Mouse (Mus musculus): ENCODE data around the gene Csf2rb.
"Not testable (repeated sequence)": the region's sequence is repeated elsewhere in the genome, so short reads cannot be mapped to it uniquely, and the experiment has no call there.

The Csf2rb gene

DNA sequence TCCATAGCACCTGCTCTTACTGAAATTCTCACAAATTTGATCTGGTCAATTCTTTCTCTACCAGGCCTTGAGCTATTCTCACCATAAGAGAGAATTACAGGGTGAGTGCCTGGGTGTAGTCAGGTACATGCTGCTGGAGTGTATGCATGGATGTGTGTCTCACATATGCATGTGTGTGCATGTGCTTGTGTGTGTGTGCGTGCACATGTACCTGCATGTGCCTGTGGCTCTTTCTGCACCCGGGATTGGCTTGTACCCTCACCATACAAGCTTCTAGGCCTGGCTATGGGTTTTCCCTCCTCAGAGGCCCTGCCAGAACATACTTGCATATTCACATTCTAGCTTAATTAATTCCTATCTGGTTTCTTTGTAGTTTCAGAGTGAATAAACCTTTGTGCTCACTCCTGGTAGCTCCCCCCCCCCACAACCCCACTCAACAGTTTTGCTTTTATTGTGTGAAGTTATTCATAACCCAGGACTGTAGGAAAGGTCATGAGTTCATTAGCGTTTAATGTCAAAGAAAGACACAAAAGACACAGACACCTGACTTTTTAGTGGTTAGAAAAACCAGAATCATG is 3.1 kb downstream of the Csf2rb start:
- DNase-seq, result no peak

DNA sequence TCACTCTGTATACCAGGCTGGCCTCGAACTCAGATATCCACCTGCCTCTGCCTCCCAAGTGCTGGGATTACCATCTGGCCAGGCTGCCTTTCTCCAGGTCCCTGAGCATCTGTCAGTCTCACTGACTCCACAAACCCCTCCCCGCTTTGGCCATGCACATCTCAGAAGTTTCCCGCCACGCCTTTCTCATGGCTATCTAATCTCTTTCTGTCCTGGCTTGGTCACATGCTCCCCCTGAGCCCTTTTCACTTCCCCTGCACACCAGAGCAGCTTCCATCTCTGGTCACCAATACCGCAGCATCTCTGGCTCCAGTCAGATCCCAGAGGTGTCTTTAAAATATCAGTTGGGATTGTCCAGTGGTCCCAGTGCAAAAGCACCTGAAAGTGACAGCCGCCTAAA is 4.4 kb downstream of the Csf2rb start:
- not testable (repeated sequence) for DNase-seq

DNA sequence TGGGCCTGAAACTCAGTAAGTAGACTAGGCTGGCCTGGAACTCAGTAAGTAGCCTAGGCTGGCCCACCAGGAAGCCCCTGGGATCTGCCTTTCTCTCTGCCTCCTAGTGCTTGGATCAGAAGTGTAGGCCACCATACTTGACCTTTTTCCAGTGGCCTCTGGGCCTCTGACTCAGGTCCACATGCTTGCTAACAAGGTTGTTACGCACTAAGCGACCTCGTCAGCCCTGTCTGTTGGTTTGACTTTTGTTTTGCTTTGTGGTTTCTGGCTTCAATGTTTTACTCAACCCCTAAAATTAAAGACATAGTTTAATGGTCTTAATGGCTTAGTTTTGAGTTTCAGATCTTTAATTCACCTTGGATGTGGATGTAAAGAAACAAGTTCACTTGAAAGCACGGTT is 5.2 kb downstream of the Csf2rb start:
- DNase-seq, result no peak

DNA sequence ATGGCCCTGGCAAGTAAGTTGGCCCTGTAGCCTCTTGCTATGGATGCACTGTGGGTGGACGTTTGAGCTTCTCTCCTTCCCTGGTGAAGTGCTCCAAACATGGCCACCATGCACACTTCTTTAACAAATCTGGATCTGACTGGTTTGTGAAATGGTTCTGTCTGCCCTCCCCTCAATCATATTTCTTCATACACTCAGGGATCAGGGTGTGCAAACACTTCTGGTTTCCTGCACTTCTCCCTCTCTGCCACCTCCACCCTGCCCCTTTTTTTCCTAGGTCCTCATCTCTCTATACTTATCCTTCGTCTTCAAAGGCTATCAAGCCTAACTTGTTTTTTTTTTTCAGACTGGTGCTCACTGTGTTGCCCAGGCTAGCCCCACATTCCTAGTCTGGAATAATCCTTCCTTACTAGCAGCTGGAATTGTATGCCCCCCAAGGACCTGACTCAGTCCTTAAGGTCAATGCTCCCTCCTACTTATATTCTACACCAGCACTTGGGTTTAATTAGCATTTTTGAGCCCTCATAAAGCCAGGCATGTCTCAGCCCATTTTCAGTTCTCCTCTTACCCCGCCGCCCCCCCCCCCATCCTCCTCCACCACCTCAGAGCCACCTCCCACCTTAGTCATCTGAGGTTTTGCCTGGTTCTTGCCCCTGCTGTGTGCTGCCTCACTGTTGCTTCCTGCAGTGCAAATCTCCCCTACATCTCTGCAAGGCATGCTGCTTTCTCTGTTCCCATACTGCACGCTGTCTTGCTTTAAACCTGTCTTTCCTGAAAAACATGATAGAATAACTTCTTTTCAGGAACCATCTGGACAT is 6.2 kb downstream of the Csf2rb start:
- no peak for DNase-seq

DNA sequence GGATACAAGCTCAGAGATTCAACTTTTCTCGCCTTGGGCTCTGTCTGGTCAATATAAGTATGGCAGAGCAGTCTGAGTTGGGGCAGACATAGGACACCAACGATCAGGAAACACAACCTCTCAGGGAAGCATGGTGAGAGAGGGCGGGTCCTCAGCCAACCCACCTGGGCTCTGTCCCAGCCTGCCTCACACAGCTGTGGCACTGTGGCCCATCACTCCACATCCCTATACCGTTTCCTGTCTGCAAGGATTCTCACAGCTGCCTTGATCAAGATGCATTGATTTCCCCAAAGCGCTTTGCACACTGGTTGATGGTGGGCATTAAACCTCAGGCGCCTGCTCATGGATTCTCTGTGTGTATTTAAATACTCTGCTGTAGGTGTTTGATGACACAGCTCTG is 7.4 kb downstream of the Csf2rb start:
- peak; percentile 38 for DNase-seq

DNA sequence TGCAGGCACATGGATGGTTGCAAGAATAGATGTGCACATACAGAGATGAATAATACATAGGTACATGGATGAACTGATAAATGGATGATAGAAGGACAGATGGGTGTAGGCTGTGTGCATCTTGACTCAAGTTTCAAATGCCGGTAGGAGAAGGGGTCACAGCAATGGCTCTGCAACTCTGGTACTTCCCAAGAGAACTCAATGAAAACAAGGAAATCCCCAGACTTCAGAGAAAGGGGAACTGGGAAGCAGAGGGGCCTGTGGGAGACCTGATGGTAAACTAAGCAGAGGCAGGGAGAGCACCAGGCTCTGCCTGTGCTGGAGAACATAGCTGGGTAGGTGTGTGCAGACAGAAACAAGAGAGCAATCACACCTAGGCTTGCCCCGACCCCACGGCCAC is 8.8 kb downstream of the Csf2rb start:
- no peak for DNase-seq

DNA sequence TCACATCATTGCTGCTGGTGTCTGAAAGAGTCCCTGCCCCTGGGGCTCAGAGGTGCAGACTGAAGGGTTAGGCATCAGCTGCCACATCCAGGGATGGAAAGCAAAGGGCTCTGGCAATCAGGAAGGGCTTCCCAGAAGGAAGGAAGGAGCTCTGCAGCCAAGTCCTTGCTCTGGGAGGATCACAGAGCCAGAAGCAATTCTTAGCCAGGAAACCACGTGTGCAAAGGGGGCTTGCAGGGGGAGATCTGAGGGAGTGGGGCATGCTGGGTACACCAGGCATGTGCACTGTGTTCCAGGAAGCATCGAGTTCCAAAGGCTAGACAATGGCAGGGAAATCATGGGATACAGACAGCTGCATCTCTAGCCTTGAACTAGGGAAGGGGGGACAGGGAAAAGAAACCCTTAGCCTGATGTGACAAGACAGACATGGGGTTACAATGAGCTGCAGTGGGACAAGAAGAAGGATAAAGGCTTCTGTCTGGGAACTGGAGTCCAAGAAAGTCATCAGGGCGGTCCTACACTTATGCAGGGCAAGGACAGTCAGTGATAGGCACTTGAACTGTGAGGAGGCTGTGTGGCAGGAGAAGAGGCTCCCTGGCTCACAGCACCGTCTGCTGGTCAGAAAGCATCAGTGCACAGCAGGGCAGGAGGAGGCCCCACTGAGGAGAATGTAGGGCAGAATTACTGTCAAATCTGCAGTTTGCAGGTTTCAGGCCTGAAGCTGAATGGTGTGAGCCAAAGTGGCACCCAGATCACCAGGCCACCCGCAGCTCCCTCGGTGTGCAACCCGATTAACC is 14.3 kb downstream of the Csf2rb start:
- peak; percentile 47 for DNase-seq

DNA sequence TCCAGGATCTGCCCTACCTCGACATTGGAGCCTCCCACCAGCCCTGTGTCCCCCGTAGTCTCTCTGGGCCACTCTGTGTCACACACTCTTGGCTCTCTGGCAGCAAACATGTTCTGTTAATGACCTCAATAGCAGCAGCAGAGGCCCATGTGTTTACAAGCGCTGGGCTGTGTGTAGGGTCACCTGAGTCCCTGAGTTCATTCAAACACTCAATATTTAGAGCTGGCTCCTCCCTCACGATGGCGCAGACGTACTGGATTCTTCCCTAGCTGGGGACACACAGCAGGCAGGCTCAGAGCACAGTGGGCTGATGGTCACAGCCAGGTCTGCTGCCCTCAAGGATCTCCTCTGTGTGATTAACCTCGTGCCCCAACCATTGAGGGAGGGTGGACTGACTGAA is 15.4 kb downstream of the Csf2rb start:
- not testable (repeated sequence) for DNase-seq

DNA sequence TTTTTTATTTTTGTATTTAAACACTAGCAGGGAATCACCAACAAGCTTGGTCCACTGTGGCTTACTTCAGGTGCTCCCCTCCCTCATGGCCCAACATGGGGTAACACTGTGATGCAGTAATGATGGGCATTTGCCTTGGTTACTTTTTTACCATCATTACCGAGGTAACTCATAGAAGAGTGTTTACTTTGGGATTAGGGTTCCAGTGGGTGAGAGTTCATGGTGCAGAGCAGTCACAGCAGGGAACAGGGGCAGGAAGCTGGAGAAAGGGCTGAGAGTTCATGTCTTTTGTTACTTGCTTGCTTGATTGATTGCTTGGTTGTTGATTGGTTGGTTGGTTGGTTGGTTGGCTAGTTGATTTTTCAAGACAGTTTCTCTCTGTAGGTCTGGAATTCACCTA is 18.1 kb downstream of the Csf2rb start:
- DNase-seq, result no peak

DNA sequence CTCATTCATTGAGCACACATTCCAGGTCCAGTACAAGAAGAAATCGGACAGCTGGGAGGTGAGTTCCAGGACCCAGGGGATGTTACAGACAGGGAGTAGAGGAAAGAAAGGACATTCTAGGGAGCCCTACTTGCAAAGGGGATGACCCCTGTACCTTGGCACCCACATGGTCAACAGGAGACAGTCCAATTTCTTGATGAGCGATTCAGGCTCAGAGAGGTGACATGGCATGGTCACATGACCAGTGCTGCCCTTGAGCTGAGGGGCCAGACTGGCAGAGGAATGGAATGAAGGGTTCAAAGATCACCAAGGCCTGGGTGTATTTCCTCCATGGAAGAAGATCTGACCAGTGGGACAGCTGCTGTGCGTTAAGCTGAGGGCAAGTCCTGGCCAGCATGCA is 19.0 kb downstream of the Csf2rb start:
- no peak for DNase-seq

DNA sequence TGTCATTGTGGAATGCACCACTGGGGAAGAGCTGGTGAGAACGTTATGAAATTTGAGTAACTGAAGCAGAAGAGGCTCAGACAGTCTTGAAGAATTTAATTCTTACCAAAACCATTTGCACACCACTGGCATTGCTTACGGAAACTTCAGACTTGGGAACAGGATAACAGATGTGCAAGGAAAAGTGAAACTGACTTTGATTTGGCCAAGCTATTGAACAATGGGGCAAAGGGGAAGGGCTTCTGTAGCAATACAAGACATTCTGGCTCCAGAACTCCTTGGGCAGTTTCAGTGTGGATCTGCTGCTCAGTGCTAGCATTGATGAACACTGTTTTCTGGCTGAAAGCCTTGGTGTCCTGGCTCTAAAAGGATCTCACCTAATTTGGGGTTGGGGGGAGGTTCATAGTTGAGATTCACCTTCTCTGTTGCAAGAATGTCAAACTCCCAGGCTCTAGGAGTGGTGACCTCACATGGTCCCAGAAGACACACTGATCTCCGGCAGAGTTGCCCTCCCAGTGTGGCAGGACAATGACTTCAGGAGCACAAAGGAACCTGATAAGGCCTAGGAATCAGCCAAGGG is 26.1 kb downstream of the Csf2rb start:
- DNase-seq, result no peak

DNA sequence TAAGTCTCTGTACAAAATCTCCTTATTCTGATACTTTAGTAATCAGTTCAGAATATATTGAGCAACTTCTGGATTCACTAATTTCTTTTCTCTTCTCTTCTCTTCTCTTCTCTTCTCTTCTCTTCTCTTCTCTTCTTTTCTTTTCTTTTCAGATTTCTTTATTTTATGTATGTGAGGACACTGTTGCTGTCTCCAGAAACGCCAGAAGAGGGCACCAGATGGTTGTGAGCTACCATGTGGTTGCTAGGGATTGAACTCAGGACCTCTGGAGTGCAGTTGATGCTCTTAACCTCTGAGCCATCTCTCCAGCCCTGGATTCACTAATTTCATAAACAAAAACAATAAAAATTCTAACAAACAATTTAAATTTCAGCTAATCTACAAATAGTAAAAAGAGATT is 29.4 kb downstream of the Csf2rb start:
- DNase-seq, result peak; percentile 61

DNA sequence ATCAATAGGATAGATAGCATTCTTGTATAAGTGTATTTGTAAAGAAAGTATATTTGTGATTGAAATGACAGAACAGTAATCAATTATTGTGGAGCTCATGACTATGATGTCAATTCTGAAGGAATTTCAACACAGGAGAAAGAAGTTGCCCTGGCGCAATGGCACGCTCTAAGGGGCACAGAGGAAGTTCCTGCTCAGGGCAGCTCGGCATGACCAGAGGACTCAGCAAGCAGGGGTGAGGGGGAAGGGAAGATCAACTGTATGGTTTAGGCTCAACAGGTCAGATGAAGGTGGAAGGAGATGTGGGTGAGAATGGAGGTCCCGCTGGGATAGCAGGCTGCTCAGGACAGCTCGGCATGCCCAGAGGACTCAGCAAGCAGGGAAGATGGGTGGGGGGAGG is 30.0 kb downstream of the Csf2rb start:
- DNase-seq, result no peak

DNA sequence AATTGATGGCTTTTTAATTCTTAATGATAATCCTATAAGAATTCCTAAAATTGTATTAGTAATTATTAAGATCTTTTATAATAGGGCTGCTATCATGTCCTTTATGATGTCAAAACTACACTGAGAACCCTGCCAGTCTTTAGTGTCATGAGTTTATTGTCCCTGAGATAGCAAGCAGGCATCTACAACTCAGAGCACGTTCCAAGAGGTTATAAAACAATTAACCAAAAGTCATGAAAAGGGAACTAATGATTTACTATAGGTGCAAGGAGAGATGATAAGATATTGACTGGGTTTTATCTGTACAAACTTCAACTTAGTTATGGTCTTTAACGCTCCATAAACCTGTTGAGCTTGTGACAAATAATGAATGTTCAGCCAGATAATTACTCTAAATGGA is 40.4 kb downstream of the Csf2rb start:
- DNase-seq, result no peak

DNA sequence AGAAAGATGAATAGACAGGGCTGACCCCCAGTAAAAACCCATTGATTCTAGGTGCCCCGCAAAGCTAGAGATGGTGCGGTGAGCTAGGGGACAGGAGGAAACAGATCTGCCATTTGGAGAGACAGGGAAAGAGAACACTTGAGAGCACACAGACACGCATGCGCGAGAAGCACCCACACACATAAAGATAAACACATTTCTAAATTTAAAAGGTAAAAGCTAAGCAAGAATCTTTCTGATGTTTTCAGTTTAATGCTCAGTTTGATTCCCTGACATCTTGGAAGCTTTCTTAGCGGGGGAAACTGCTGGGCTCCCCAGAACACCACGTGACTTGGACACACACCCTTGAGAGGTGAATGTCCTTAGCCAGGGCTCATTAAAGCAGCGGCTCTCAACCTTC is 41.3 kb downstream of the Csf2rb start:
- no peak for DNase-seq

DNA sequence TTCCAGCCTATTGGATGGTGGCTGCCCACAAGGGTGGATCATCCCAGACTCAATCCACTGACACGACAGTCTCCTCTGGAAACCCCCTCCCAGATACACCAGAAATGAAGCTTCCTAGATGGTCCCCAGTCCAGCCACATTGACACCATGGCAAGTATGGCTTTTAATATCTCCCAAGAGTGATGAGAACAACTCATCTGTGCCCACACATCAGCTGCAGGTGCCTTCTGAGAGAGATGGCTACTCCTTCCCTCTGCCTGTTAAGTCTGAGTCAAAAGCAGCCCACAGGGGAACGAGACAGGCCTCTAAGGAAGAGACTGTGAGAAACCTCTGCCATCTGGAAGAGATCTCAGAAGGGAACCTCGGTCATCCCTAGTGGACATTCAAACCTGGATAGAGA is 42.3 kb downstream of the Csf2rb start:
- DNase-seq, result no peak

DNA sequence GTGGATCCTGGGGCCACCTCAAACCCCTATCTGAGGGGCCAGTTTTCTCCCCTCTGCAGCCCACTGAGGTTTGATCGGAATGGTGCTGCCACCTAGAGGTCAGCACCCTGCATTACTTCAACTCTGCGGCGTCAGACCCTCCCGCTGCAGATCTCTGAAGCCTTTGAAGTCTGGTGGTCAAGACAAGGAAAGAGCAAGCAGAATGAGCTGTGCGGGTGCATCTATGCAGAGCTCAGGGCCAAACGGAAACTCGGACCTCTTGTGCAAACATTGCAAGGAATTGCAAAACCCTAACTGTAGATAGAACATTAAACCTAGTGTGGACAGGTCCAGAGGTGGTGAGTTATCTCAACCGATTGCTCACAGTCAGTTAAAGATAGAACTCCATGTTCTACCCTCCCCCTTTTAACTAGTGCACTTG is 43.4 kb downstream of the Csf2rb start:
- DNase-seq, result peak; percentile 55

DNA sequence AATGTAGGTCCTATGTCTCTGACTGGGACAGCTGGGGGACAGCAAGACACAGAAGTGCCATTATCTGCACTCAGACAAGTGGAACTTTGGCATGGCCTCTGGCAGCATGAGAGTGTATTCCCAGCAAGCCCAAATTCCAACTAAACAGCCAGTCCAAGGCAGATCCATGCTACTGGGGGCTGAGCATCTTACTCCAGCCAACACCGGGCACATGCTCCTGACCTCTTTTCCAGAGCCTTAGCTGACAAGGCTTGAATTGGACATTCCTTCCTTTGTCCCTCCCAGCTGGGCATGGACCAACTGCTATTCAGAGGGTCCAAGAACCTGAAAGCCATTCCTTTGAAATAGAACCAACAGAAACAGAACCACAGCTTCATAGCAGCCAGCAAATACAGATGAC is 44.1 kb downstream of the Csf2rb start:
- DNase-seq, result no peak

DNA sequence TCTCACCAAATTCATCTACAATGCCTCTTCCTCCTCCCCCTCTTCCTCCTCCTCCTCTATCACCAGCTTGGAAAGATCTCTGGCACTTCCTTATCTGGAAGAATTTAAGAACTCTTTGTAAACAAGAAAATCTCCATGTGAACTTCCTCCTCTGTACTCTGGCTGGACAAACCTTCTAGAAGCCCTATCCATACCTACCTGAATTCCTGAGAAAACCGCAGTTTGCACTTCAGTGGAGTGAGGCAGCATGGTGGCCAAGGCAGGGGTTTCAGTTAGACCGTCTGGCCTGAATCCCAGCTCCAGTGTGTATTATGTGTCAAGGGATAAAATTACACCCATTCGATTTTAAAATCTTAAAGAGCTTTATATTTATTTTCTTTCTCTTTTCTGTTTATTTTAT is 47.2 kb downstream of the Csf2rb start:
- no peak for DNase-seq

DNA sequence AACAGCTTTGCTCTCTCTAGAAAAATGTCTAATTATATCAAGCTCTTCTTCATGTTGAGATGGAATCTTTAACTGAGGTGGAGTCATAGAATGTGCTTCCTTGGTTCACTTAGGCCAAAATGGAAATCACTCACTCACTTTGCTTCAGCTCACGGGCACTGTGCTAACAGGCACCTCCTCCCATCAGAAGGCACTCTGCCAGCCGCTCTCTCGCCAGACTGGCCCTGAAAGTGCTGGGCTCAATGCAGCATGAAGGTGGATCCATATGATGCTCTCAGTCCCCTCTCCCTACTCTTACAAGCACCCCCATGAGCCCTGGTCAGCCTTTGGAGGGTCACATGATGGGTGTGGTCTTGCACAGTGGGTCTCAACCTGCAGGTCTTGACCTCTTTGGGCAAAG is 48.7 kb downstream of the Csf2rb start:
- no peak for DNase-seq

DNA sequence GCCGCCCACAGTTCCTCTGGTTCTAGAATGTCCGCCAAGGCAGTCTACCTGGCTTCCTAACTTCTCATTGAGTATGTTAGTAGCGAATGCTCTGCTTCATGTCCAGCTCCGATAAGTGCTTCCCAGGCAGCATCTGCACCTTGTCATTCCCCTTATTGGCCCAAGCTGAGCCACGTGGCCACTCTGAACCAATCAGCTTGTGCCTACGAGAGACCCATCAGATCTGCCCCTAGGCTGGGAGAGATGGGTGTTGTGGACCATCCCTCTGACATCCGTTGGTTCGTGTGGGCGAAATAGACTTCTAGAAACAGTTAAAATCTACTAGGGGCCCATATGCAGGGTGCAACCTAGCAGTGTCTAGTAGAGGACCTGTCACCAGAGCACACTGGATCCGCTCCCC is 52.3 kb downstream of the Csf2rb start:
- no peak for DNase-seq

DNA sequence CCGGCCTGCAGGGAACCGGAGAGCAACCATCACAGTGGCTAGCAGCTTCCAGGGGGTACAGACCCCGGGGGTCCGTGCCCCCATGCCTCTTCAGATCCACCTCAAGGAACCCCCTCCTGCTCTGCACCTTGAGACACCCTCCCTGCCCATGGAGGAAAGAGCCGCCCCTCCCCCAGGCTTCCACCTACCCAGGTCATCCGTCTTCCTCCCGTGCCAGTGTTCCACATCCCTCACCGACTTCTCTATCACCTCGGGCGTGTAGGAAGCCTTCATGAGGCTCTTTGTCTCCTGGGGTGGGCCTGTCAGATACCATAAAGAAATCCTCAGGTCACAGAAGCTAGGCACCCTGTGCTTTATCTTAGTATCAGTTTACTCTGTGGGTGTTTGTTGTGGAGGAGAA is 53.0 kb downstream of the Csf2rb start:
- no peak for DNase-seq

DNA sequence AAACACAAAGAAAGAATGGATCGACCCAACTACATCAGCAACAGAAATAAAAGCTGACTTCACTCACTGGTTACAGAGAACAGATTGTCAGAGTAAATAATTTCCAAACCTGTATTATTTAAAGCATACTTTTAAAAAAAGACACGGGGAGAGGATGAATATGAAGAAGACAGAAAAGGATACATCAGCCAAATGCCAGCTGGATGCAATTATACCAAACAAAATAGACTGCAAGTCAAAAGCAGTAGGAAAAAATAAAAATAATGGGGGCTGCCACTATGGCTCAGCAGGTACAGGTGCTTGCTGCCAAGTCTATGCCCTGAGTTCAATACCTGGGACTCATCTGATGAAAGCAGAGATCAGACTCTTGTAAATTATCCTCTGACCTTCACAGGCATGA is 54.7 kb downstream of the Csf2rb start:
- no peak for DNase-seq

DNA sequence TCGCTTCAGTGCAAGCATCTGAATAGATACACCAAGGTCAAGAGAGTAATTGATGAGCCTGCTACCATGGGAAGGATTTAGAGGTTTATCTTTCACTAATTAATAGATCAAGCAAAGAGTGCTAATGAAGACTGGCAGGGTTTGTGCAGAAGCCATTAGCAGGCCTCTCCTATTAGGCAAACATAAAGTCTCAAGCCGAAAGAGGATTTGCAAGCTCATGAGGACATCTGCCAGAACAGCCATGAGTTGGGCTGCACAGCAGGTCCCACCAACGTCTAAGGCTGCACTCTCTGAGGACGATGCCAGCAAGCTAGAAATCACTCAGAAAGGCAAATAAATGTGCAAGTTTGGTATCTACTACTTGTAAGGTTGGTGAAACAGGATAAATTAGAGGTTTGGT is 55.2 kb downstream of the Csf2rb start:
- no peak for DNase-seq
